Mouse (Mus musculus) brain, embryonic 14.5 days (tissue): Measurements from ENCODE around the gene Ptpra.

Source experiments
- CTCF ChIP-seq: fragments of 200-500 bp; IDR thresholded peaks from 2 replicates; pipeline ENCODE4 v1.5.1; 2012; ENCODE audit warnings: inconsistent platforms, mild to moderate bottlenecking, moderate library complexity, borderline replicate concordance; ENCODE audit not compliant: insufficient read depth, insufficient read length; ENCODE audit errors: extremely low read depth
- POLR2A ChIP-seq: fragments of 200-500 bp; IDR thresholded peaks from 2 replicates; pipeline ENCODE4 v1.6.1; 2012; ENCODE audit warnings: mild to moderate bottlenecking, inconsistent platforms, borderline replicate concordance; ENCODE audit not compliant: poor library complexity, insufficient read depth, insufficient read length, severe bottlenecking; ENCODE audit errors: extremely low read depth

DNA sequence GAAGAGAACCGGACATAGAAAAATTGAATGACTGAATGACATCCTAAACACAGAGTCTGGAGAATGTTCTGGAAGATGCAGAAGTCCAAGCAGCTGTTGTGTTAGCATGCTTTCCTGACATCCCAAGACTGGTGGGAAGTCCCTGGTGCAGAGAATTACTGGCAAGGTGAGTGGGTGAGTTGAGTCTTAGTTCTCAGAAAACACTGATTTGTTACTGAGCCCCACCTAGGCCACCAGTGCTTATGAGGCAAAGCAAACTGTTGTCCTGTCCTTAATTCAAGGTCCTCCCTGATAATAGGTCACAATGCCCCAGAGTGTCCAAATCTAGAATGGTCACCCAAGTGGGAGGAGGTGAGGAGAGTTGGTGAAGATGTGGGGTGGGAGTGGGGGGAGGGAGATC lies 45.1 kb upstream of the Ptpra start, which contains the start of the genes Gm28372 and 1700020A23Rik:
- TF ChIP-seq POLR2A (no peak), CTCF (no peak)
